Mouse (Mus musculus): ENCODE measurements at regions not wholly inside any gene's neighbourhood (a gene's known extent, or its start where the extent isn't known, plus 50 kb on each side); places are given as distances from the start of the nearest gene placed in this dataset.

DNA sequence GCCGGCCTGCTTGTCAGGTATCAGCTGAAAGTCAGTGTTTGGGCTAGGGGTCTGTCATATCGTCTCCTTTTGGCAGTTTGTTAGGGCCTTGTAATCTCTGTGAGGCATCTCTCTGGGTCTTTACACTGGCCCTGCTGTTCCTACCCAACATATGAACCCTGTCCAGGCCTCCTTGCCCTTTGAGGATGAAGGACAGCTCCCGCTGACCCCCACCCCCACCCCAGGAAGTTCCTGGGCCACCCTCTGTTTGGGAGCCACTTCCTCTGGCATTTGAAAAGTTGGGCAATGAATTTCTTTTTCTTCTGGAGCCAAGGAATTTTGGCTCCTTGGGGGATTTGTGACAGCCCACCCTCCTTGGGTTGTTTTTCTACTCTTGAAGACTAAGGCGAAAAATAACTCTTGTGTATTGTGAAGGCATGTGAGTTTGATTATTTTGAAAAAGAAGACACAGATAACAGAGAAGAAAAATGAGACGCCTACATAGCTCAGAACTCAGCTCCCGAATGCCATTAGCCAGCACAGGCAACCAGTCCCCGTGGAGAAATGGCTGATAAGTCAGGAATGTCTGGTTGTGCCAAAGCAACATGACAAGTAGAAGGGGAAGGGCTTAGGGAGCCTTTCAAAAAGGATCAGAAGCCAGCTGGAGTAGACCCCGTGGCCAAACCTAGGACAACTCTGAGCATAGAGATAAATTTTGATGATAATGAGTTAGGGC lies 249.5 kb downstream of the Gm49356 start:
- TF ChIP-seq EP300 (IDR thresholded peaks at IDR 0.05; ENCODE audit: low read depth), result no peak
- no peak for TF ChIP-seq CTCF (IDR thresholded peaks at IDR 0.05; ENCODE audit: low read depth)
